Mouse (Mus musculus): Measurements from ENCODE around the gene Hsp90b1. TPM values are rescaled to one million over a fixed set of nuclear protein-coding genes. Genes with fewer than 3 reads are reported as not detected.

Gene Hsp90b1
- 595 and 612 TPM in 2 replicates for polyA plus RNA-seq (2014; fragmentation: Nextera tagmentation; extraction: Ambion mirVana)

DNA sequence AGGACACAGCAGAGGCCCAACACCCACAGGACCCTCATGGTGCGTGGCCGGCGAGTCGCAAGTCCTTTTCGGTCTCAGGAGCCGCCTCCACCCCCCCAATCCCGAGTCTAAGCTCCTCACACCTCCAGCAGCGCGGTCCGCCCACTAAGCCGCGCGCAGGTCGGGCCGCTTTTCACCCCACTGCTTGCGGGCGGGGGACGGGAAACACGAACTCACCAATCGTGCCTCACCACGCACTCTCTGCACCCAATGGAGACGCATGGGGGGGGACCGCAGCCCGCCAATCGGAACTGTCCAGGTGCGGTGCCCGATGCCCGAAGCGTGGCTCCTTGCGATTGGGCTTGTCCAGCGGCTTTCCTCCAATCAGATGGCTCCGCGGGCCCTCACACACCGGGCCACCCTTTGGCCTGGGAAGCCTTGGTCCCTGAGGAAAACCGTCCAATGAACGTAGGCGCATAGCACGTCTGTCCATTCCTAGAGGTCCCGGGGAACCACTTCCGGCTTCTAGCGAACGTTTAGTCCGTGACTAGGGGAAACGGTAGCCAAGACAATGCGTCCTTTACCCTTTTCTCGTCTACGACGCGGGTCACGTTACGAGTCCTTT is at the start of gene Hsp90b1, which contains the start of gene Ttc41:
Gene Hsp90b1 (minus strand): TSS at position 192 of the 604 bp plus-strand sequence.
Gene Ttc41 (plus strand): TSS at position 494 of the 604 bp plus-strand sequence.
- peak within 1 kb of the TSS; percentile 95 for H3K27ac ChIP-seq (ENCODE audit: low read depth, low read length)
- peaks cover 28% of the 10 kb centered on the region for H3K36me3 ChIP-seq (ENCODE audit: control insufficient read depth, insufficient read depth, low read length)
- H3K27me3 ChIP-seq (replicated peaks; ENCODE audit: control insufficient read depth, insufficient read depth, low read length): no peaks in the 10 kb centered on the region
- under 1% methylated on average over 51 of the region's 51 CpGs for WGBS
- H3K4me2 ChIP-seq: peak within 1 kb of the TSS; percentile 95
- DNase-seq (ENCODE audit: low spot score): peak; percentile 99
- H3K4me3 ChIP-seq (ENCODE audit: low read depth, low read length): peak within 1 kb of the TSS; percentile 94
- H3K4me1 ChIP-seq (replicated peaks; ENCODE audit: control insufficient read depth, insufficient read depth, low read length): peaks cover 28% of the 10 kb centered on the region
- H3K9ac ChIP-seq (ENCODE audit: low read depth, low read length): peak within 1 kb of the TSS; percentile 94
- no peaks in the 10 kb centered on the region for H3K9me3 ChIP-seq (ENCODE audit: control insufficient read depth, low read length)
- peak; percentile 95 for ATAC-seq (replicated peaks; ENCODE audit: low FRiP score)

DNA sequence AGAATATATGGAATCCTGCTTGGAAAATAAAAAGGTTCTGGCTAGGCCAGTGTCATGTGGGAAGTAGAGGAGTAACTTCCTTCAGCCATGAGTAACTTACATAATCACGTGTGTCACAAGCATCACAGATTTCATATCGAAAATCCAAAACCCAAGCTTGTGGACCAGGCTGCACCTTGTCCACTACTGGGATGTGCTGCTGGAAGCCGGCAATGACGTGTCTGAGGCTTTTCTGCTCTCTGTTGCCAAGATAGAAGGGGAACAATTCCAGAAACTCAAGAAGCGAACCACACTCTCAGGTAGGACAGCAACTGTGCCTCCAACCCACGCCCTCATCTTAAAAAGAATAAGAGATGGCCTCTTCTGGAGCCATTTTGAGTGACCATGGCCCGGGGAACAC is 39.0 kb upstream of the Hsp90b1 start:
- Histone ChIP-seq H3K4me1 (replicated peaks; ENCODE audit: control insufficient read depth, insufficient read depth, low read length) (no peaks in the 10 kb centered on the region), H3K9me3 (ENCODE audit: control insufficient read depth, low read length) (no peaks in the 10 kb centered on the region), H3K4me2 (no peak overlapping the region), H3K27ac (ENCODE audit: low read depth, low read length) (no peak overlapping the region), H3K4me3 (ENCODE audit: low read depth, low read length) (no peak overlapping the region), H3K27me3 (replicated peaks; ENCODE audit: control insufficient read depth, insufficient read depth, low read length) (no peaks in the 10 kb centered on the region), H3K9ac (ENCODE audit: low read depth, low read length) (no peak overlapping the region), H3K36me3 (ENCODE audit: control insufficient read depth, insufficient read depth, low read length) (no peaks in the 10 kb centered on the region)
- DNase-seq (ENCODE audit: low spot score) (no peak), ATAC-seq (replicated peaks; ENCODE audit: low FRiP score) (no peak)
- WGBS: 84% methylated on average over 7 of the region's 7 CpGs

DNA sequence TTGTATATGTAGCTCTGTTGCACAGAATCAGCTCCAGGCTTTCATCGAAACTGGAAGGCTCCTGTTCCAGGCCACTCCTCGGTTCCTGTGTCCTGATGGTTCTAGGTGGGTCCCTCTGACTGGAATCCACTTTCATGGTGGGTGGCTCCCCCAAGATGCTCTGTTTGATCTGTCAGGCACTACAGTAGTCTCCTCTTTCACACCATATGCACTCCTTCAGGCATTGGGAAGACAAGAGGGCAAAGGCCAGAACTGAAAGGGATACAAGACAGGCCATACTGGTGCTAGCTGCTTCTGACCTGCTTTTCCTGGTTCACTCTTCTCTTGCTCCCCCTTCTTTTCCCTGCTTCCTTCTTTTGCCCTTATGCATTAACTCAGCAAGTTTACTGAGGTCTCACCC is 37.6 kb upstream of the Hsp90b1 start:
- Histone ChIP-seq H3K4me1 (replicated peaks; ENCODE audit: control insufficient read depth, insufficient read depth, low read length) (no peaks in the 10 kb centered on the region), H3K9me3 (ENCODE audit: control insufficient read depth, low read length) (no peaks in the 10 kb centered on the region)
- no peak for ATAC-seq (replicated peaks; ENCODE audit: low FRiP score)

DNA sequence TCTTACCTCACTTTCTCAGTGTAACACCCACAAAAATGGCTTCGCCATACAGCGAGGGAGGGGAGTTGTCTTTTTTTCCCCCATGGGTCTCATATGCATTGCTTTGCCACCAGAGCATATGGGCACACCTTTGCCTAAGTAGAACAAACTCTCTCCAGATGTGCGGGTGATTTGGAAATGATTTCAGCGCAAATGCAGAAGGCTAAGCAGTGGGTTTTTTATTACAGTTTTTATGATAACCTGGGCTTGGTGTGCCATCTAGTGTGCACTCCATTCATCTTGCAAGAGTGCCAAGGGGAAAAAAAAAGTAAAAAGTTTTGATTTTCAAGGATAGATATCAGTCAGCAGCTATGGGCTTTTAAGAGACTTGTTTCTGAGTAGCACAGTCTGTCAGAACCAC is 29.7 kb upstream of the Hsp90b1 start:
- DNase-seq (ENCODE audit: low spot score) (no peak), ATAC-seq (replicated peaks; ENCODE audit: low FRiP score) (no peak)
- Histone ChIP-seq H3K27me3 (replicated peaks; ENCODE audit: control insufficient read depth, insufficient read depth, low read length) (no peaks in the 10 kb centered on the region), H3K9me3 (ENCODE audit: control insufficient read depth, low read length) (no peaks in the 10 kb centered on the region), H3K36me3 (ENCODE audit: control insufficient read depth, insufficient read depth, low read length) (no peaks in the 10 kb centered on the region), H3K27ac (ENCODE audit: low read depth, low read length) (no peak overlapping the region), H3K9ac (ENCODE audit: low read depth, low read length) (no peak overlapping the region), H3K4me1 (replicated peaks; ENCODE audit: control insufficient read depth, insufficient read depth, low read length) (no peaks in the 10 kb centered on the region), H3K4me3 (ENCODE audit: low read depth, low read length) (no peak overlapping the region), H3K4me2 (no peak overlapping the region)
- 88% methylated on average over 4 of the region's 4 CpGs for WGBS

More for the DNA sequence above, 37.6 kb upstream of the Hsp90b1 start:
- H3K27me3 ChIP-seq (replicated peaks; ENCODE audit: control insufficient read depth, insufficient read depth, low read length): no peaks in the 10 kb centered on the region
- no peaks in the 10 kb centered on the region for H3K36me3 ChIP-seq (ENCODE audit: control insufficient read depth, insufficient read depth, low read length)
- no peak overlapping the region for H3K9ac ChIP-seq (ENCODE audit: low read depth, low read length)
- H3K4me2 ChIP-seq: no peak overlapping the region
- no peak overlapping the region for H3K27ac ChIP-seq (ENCODE audit: low read depth, low read length)
- H3K4me3 ChIP-seq (ENCODE audit: low read depth, low read length): no peak overlapping the region
- 89% methylated on average over 2 of the region's 2 CpGs for WGBS
- DNase-seq (ENCODE audit: low spot score): no peak

DNA sequence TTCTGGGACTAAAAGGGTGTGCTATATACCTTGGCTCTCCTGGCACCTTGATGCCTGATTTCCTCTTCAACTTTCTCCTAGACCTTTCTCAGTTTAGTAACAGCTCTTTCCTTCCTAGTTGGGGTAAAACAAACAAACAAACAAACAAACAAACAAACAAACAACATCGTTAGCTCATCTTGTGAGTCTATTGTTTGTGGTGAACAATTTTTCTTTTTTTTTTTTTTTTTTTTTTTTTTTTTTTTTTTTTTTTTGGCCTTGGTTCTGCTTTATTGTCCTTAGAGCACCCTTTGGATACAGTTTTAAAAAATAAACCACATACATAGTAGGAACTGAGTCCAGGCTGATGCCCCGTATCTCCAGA is 26.2 kb upstream of the Hsp90b1 start:
- Histone ChIP-seq H3K27ac (ENCODE audit: low read depth, low read length) (no peak overlapping the region), H3K9ac (ENCODE audit: low read depth, low read length) (no peak overlapping the region), H3K4me3 (ENCODE audit: low read depth, low read length) (no peak overlapping the region), H3K36me3 (ENCODE audit: control insufficient read depth, insufficient read depth, low read length) (no peaks in the 10 kb centered on the region), H3K4me2 (peak overlapping the region; percentile 67), H3K27me3 (replicated peaks; ENCODE audit: control insufficient read depth, insufficient read depth, low read length) (no peaks in the 10 kb centered on the region), H3K9me3 (ENCODE audit: control insufficient read depth, low read length) (no peaks in the 10 kb centered on the region), H3K4me1 (replicated peaks; ENCODE audit: control insufficient read depth, insufficient read depth, low read length) (no peaks in the 10 kb centered on the region; the same call in 1 of the 2 replicates)
- WGBS: 40% methylated on average over 2 of the region's 2 CpGs
- DNase-seq (ENCODE audit: low spot score) (no peak), ATAC-seq (replicated peaks; ENCODE audit: low FRiP score) (no peak)

DNA sequence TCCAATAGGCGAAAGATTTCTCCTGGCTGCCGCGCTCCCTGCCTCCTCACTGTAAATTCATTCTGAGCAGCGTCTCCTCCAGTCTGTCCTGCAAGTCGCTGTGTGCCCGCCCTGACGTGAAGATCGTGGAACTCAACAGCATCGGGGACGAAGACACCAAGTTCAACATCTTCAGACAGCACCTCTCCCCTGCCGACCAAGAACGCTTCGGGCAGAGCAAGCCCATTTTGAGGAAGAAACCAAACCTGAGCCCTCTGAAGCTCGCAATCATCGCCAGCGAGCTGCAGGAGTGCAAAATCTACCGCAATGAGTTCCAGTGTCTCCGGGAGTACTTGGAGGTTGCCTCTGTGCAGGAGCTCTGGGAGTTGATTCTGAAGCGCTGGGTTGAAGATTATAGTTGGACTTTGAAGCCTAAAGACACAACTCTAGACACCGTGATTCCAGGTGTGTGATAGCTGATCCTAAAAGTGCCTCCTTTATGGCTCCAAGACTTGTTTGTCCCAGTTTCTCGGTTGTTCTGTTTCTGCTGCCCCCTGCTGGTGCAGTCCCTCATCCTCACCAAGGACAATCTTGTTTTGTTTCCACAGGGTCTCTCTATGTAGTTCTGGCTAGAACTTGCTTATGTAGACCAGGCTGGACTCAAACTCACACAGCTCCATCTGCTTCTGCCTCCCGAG is 25.7 kb upstream of the Hsp90b1 start:
- Histone ChIP-seq H3K4me2 (peak overlapping the region; percentile 67), H3K27me3 (replicated peaks; ENCODE audit: control insufficient read depth, insufficient read depth, low read length) (no peaks in the 10 kb centered on the region), H3K27ac (ENCODE audit: low read depth, low read length) (no peak overlapping the region), H3K9ac (ENCODE audit: low read depth, low read length) (peak overlapping the region; percentile 53; the same call in 1 of the 2 replicates), H3K9me3 (ENCODE audit: control insufficient read depth, low read length) (no peaks in the 10 kb centered on the region), H3K36me3 (ENCODE audit: control insufficient read depth, insufficient read depth, low read length) (no peaks in the 10 kb centered on the region), H3K4me1 (replicated peaks; ENCODE audit: control insufficient read depth, insufficient read depth, low read length) (no peaks in the 10 kb centered on the region; the same call in 1 of the 2 replicates), H3K4me3 (ENCODE audit: low read depth, low read length) (peak overlapping the region; percentile 39)
- WGBS: 11% methylated on average over 22 of the region's 22 CpGs
- peak; percentile 21 for ATAC-seq (replicated peaks; ENCODE audit: low FRiP score)
- DNase-seq (ENCODE audit: low spot score): peak; percentile 84

DNA sequence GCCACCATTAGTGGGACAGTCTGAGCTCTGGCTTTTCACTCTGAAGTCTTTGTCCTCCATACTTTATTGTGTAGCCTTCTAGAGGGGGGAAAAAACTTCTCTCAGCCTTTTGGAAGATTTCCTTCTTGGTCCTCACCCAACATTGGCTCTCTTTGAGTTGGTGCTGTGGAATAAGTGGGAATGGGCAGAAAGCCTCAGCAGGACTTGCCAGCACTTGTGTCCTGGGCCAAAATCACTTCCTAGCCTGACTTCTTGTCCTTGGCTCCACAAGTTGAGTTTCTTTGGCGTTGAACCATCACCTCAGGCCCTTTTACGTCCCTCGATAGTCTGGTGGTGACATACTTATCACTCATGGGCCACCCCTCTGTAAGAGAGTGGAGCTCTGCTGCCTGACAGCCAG is 22.9 kb upstream of the Hsp90b1 start:
- H3K9ac ChIP-seq (ENCODE audit: low read depth, low read length): no peak overlapping the region
- no peak overlapping the region for H3K4me3 ChIP-seq (ENCODE audit: low read depth, low read length)
- H3K27me3 ChIP-seq (replicated peaks; ENCODE audit: control insufficient read depth, insufficient read depth, low read length): no peaks in the 10 kb centered on the region
- peak overlapping the region; percentile 72; the same call in 1 of the 2 replicates for H3K4me2 ChIP-seq
- DNase-seq (ENCODE audit: low spot score) (no peak), ATAC-seq (replicated peaks; ENCODE audit: low FRiP score) (no peak)
- H3K4me1 ChIP-seq (replicated peaks; ENCODE audit: control insufficient read depth, insufficient read depth, low read length): no peaks in the 10 kb centered on the region; the same call in 1 of the 2 replicates
- WGBS: 86% methylated on average over 3 of the region's 3 CpGs
- no peaks in the 10 kb centered on the region for H3K9me3 ChIP-seq (ENCODE audit: control insufficient read depth, low read length)
- no peak overlapping the region for H3K27ac ChIP-seq (ENCODE audit: low read depth, low read length)
- no peaks in the 10 kb centered on the region for H3K36me3 ChIP-seq (ENCODE audit: control insufficient read depth, insufficient read depth, low read length)

DNA sequence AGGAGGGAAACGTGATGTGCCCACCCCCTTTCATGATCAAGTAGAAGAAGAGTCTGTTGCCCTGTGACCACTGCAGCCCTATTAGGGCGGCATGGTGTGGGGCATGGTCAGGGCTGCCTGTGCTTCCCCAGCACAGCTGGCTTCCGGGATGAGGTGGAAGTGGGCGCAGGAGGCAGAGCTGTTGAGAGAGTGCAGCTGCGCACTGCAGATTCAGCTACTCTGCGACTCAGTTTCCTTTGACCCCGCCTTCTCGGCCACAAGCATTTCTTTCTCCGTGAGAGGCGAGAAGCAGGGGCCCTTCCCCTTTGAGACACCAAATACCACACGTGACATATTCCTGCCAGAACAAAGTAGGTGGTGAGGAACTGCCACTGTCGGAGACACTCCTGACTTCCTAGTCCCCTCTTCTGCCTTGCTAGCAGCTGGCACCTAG is 22.3 kb upstream of the Hsp90b1 start:
- Histone ChIP-seq H3K27ac (ENCODE audit: low read depth, low read length) (no peak overlapping the region), H3K4me3 (ENCODE audit: low read depth, low read length) (peak overlapping the region; percentile 39), H3K9ac (ENCODE audit: low read depth, low read length) (peak overlapping the region; percentile 52), H3K9me3 (ENCODE audit: control insufficient read depth, low read length) (no peaks in the 10 kb centered on the region), H3K27me3 (replicated peaks; ENCODE audit: control insufficient read depth, insufficient read depth, low read length) (no peaks in the 10 kb centered on the region), H3K36me3 (ENCODE audit: control insufficient read depth, insufficient read depth, low read length) (no peaks in the 10 kb centered on the region), H3K4me2 (peak overlapping the region; percentile 72), H3K4me1 (replicated peaks; ENCODE audit: control insufficient read depth, insufficient read depth, low read length) (no peaks in the 10 kb centered on the region; the same call in 1 of the 2 replicates)
- ATAC-seq (replicated peaks; ENCODE audit: low FRiP score) (peak; percentile 80), DNase-seq (ENCODE audit: low spot score) (peak; percentile 61)
- 3% methylated on average over 12 of the region's 12 CpGs for WGBS
